Mouse (Mus musculus): ENCODE data around the gene Htr7. TPM values are rescaled to one million over a fixed set of nuclear protein-coding genes. Genes with fewer than 3 reads are reported as not detected.

Gene Htr7
- polyA plus RNA-seq (2015; fragmentation: Nextera tagmentation; extraction: Ambion mirVana): 10.2 and 11.7 TPM in 2 replicates

DNA sequence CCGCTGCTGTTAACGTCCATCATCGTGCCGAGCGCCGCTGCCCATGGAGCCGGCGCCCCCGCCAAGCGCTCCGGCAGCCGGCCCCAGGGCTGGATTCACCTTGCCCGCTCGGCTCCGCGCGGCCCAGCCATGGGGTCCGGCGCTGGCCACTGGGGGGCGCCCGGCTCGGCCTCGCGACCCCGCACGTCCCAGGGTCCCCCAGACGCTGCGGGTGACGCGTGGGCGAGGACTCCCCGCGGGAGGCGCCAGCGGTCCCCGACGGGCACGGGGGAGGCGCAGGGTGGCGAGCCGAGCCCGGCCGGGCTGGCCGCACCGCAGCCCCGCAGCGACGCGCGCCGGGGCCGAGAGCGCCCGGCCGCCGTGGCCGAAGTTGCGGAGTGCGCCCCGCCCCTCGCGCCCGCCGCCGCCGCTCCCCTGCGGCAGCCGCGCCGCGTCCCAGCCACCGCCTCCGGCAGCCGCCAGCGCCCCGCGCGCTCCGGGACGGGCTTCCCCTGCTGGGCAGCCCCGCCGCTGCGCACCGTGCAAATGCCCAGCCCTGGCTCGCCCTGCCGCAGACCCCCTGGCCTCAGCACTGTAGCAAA, at the start of gene Htr7:
Gene Htr7, minus strand, starts transcription at position 277 of the 581 bp plus-strand sequence.
- Histone ChIP-seq H3K36me3 (ENCODE audit: control insufficient read depth, insufficient read depth, low read length) (no peaks in the 10 kb centered on the region), H3K4me3 (ENCODE audit: low read depth, low read length) (peak within 1 kb of the TSS; percentile 78), H3K9ac (ENCODE audit: low read depth, low read length) (peak within 1 kb of the TSS; percentile 83), H3K27me3 (ENCODE audit: control insufficient read depth, insufficient read depth, low read depth, low read length) (peaks cover 7% of the 10 kb centered on the region; the same call in 1 of the 2 replicates), H3K4me1 (ENCODE audit: control insufficient read depth, insufficient read depth, low read length) (peaks cover 3% of the 10 kb centered on the region; the same call in 1 of the 2 replicates), H3K27ac (ENCODE audit: low read length) (peak within 1 kb of the TSS; percentile 47; the same call in 1 of the 2 replicates), H3K4me2 (ENCODE audit: low read length) (peak within 1 kb of the TSS; percentile 83), H3K9me3 (replicated peaks; ENCODE audit: control insufficient read depth, low read length, poor library complexity, severe bottlenecking) (no peaks in the 10 kb centered on the region)
- WGBS: 0% methylated on average over 53 of the region's 86 CpGs
- peak; percentile 96 for ATAC-seq

- H3K4me2 ChIP-seq (ENCODE audit: low read length): no peak overlapping the region
- H3K9me3 ChIP-seq (replicated peaks; ENCODE audit: control insufficient read depth, low read length, poor library complexity, severe bottlenecking): no peaks in the 10 kb centered on the region
- peaks cover 16% of the 10 kb centered on the region for H3K36me3 ChIP-seq (ENCODE audit: control insufficient read depth, insufficient read depth, low read length)
- WGBS: 88% methylated on average over 5 of the region's 5 CpGs
- H3K4me3 ChIP-seq (ENCODE audit: low read depth, low read length): no peak overlapping the region
- no peaks in the 10 kb centered on the region for H3K27me3 ChIP-seq (ENCODE audit: control insufficient read depth, insufficient read depth, low read depth, low read length)
- ATAC-seq: no peak
- no peaks in the 10 kb centered on the region for H3K4me1 ChIP-seq (ENCODE audit: control insufficient read depth, insufficient read depth, low read length)
- no peak overlapping the region for H3K27ac ChIP-seq (ENCODE audit: low read length)
- no peak overlapping the region for H3K9ac ChIP-seq (ENCODE audit: low read depth, low read length)
These were observed 46.6 kb upstream of the Htr7 start for GRCm38 (mm10) chr19:36103909-36104308.

- no peaks in the 10 kb centered on the region for H3K4me1 ChIP-seq (ENCODE audit: control insufficient read depth, insufficient read depth, low read length)
- no peaks in the 10 kb centered on the region for H3K27me3 ChIP-seq (ENCODE audit: control insufficient read depth, insufficient read depth, low read depth, low read length)
- H3K36me3 ChIP-seq (ENCODE audit: control insufficient read depth, insufficient read depth, low read length): peaks cover 35% of the 10 kb centered on the region
- ATAC-seq: no peak
- WGBS: 90% methylated on average over 7 of the region's 7 CpGs
- no peaks in the 10 kb centered on the region for H3K9me3 ChIP-seq (replicated peaks; ENCODE audit: control insufficient read depth, low read length, poor library complexity, severe bottlenecking)
- H3K4me2 ChIP-seq (ENCODE audit: low read length): no peak overlapping the region
- no peak overlapping the region for H3K27ac ChIP-seq (ENCODE audit: low read length)
- H3K4me3 ChIP-seq (ENCODE audit: low read depth, low read length): no peak overlapping the region
- H3K9ac ChIP-seq (ENCODE audit: low read depth, low read length): no peak overlapping the region
These were observed 41.6 kb upstream of the Htr7 start for GRCm38 (mm10) chr19:36098916-36099315.

DNA sequence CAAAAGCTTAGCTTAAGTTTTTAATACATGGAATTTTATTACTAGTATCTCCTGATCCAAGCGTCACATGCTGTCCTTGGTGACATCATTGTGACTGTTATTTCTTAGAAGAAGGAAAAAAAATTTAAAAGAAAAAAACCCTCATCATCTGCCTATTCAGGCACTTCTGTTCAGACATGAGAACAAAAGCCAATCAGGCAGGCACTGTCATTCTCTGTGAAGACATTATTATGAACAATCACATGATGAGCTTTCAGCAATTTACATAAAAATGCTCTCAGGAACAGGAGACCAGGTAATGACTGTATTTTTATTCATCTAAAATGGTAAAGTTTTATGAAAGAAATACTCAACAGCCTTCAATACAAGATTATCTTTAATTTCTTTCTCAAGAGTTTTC, 41.0 kb upstream of the Htr7 start:
- no peaks in the 10 kb centered on the region for H3K9me3 ChIP-seq (replicated peaks; ENCODE audit: control insufficient read depth, low read length, poor library complexity, severe bottlenecking)
- ATAC-seq: no peak
- H3K4me2 ChIP-seq (ENCODE audit: low read length): no peak overlapping the region
- 90% methylated on average over 1 of the region's 1 CpGs for WGBS
- H3K27ac ChIP-seq (ENCODE audit: low read length): no peak overlapping the region
- no peaks in the 10 kb centered on the region for H3K4me1 ChIP-seq (ENCODE audit: control insufficient read depth, insufficient read depth, low read length)
- H3K4me3 ChIP-seq (ENCODE audit: low read depth, low read length): no peak overlapping the region
- no peaks in the 10 kb centered on the region for H3K27me3 ChIP-seq (ENCODE audit: control insufficient read depth, insufficient read depth, low read depth, low read length)
- peaks cover 37% of the 10 kb centered on the region for H3K36me3 ChIP-seq (ENCODE audit: control insufficient read depth, insufficient read depth, low read length)
- no peak overlapping the region for H3K9ac ChIP-seq (ENCODE audit: low read depth, low read length)

- H3K9me3 ChIP-seq (replicated peaks; ENCODE audit: control insufficient read depth, low read length, poor library complexity, severe bottlenecking): no peaks in the 10 kb centered on the region
- ATAC-seq: no peak
- H3K4me2 ChIP-seq (ENCODE audit: low read length): no peak overlapping the region
- no peak overlapping the region for H3K27ac ChIP-seq (ENCODE audit: low read length)
- H3K27me3 ChIP-seq (ENCODE audit: control insufficient read depth, insufficient read depth, low read depth, low read length): no peaks in the 10 kb centered on the region
- peaks cover 36% of the 10 kb centered on the region for H3K36me3 ChIP-seq (ENCODE audit: control insufficient read depth, insufficient read depth, low read length)
- H3K4me1 ChIP-seq (ENCODE audit: control insufficient read depth, insufficient read depth, low read length): no peaks in the 10 kb centered on the region
- no peak overlapping the region for H3K4me3 ChIP-seq (ENCODE audit: low read depth, low read length)
- H3K9ac ChIP-seq (ENCODE audit: low read depth, low read length): no peak overlapping the region
- 93% methylated on average over 3 of the region's 3 CpGs for WGBS
These were observed 39.9 kb upstream of the Htr7 start for GRCm38 (mm10) chr19:36097194-36097593.

GRCm38 (mm10) chr19:36090781-36091180, 33.5 kb upstream of the Htr7 start:
- no peaks in the 10 kb centered on the region for H3K27me3 ChIP-seq (ENCODE audit: control insufficient read depth, insufficient read depth, low read depth, low read length)
- no peak overlapping the region for H3K4me2 ChIP-seq (ENCODE audit: low read length)
- WGBS: 53% methylated on average over 5 of the region's 5 CpGs
- no peak for ATAC-seq
- H3K9me3 ChIP-seq (replicated peaks; ENCODE audit: control insufficient read depth, low read length, poor library complexity, severe bottlenecking): no peaks in the 10 kb centered on the region
- no peaks in the 10 kb centered on the region for H3K4me1 ChIP-seq (ENCODE audit: control insufficient read depth, insufficient read depth, low read length)
- H3K36me3 ChIP-seq (ENCODE audit: control insufficient read depth, insufficient read depth, low read length): peaks cover 14% of the 10 kb centered on the region
- no peak overlapping the region for H3K27ac ChIP-seq (ENCODE audit: low read length)
- H3K4me3 ChIP-seq (ENCODE audit: low read depth, low read length): no peak overlapping the region
- no peak overlapping the region for H3K9ac ChIP-seq (ENCODE audit: low read depth, low read length)

DNA sequence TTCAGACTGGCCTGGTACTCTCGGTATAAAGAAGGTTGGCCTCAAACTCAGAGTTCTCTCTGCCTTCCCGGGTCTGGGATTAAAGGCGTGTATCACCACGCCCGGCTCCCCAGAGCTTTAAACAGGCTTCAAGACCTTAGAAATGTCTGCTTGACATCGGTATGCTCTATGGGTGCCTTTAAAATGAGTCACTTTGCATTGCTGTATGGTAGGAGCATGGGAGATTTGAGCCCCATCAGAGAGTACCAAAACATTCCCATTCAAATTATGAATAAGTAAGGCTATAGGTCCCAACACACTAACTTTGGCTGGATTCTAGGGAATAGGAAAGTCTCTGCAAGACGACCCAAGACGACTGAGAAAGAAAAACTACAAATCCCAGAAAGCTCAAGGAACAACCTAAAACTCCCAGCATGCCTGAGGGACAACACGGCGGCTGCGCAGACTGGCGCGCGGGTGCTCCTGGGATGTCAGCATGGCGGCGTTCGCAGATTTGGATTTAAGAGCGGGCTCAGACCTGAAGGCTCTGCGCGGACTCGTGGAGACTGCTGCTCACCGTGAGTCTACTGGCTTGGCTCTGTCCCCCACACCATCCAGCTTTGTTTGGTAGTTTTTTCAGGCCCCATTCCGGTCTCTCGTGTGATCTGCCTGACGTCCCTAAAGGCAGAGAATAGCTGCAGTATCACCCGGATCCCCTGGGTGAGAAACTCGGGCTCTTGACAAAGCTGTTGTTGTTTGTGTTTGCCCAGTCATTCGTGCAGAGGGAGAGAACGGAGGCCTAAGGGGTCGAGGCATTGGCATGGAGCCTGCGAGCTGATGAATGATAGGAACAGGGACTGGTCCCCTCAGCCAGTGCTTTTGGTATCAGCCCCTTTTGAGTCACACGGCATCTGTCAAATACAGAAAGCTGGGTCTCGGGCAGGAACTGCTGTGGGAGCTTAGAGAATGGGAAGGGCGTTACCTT, 26.2 kb upstream of the Htr7 start, which contains the start of gene Rpp30:
Gene Rpp30, plus strand, starts transcription at position 455 of the 964 bp plus-strand sequence.
- Histone ChIP-seq H3K9me3 (replicated peaks; ENCODE audit: control insufficient read depth, low read length, poor library complexity, severe bottlenecking) (no peaks in the 10 kb centered on the region), H3K4me1 (ENCODE audit: control insufficient read depth, insufficient read depth, low read length) (peaks cover 16% of the 10 kb centered on the region), H3K9ac (ENCODE audit: low read depth, low read length) (peak within 1 kb of the TSS; percentile 80), H3K27me3 (ENCODE audit: control insufficient read depth, insufficient read depth, low read depth, low read length) (no peaks in the 10 kb centered on the region), H3K4me3 (ENCODE audit: low read depth, low read length) (peak within 1 kb of the TSS; percentile 72), H3K36me3 (ENCODE audit: control insufficient read depth, insufficient read depth, low read length) (peaks cover 7% of the 10 kb centered on the region), H3K27ac (ENCODE audit: low read length) (peak within 1 kb of the TSS; percentile 45; the same call in 1 of the 2 replicates), H3K4me2 (ENCODE audit: low read length) (peak within 1 kb of the TSS; percentile 93)
- WGBS: 2% methylated on average over 34 of the region's 34 CpGs
- ATAC-seq: peak; percentile 97

DNA sequence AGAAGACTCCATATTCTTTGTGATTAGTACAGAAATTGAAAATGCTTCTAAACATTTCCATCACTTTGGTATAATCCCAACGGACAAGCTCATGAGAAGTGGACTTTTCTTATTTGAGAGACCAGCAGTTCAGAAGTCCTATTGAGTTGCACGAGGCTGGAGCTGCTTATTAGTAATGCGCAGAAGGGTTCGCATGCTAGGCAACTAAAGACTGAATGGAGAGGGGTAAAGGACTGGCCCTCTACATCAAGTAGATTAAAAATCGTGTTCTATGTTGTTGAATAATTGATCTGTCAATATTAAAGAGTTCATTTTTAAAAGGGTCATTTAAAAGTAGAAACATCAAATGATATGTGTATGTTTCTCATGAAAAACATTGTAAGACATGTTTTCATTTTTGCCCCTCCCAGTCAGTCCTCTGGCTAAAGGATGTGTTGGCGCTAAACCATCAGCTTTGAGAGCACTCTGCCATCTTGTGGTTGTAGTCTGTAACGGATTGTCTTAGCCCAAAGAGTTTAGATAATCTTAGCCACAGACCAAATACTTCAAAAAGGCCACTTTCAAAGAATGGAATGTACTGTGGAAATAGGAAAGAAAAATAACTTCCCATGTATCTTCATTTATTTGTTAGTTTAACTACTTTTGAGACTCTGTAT, 25.4 kb upstream of the Htr7 start:
- Histone ChIP-seq H3K4me2 (ENCODE audit: low read length) (peak overlapping the region; percentile 93), H3K9me3 (replicated peaks; ENCODE audit: control insufficient read depth, low read length, poor library complexity, severe bottlenecking) (no peaks in the 10 kb centered on the region), H3K9ac (ENCODE audit: low read depth, low read length) (no peak overlapping the region), H3K27me3 (ENCODE audit: control insufficient read depth, insufficient read depth, low read depth, low read length) (no peaks in the 10 kb centered on the region), H3K36me3 (ENCODE audit: control insufficient read depth, insufficient read depth, low read length) (no peaks in the 10 kb centered on the region; the same call in 1 of the 2 replicates), H3K4me1 (ENCODE audit: control insufficient read depth, insufficient read depth, low read length) (peaks cover 16% of the 10 kb centered on the region), H3K27ac (ENCODE audit: low read length) (no peak overlapping the region), H3K4me3 (ENCODE audit: low read depth, low read length) (peak overlapping the region; percentile 72)
- 39% methylated on average over 7 of the region's 7 CpGs for WGBS
- peak; percentile 86 for ATAC-seq
